Mouse (Mus musculus) spleen, adult 2 months (tissue): ENCODE data around the gene Scgn. TPM values are rescaled to one million over a fixed set of nuclear protein-coding genes. Genes with fewer than 3 reads are reported as not detected.

ENCODE experiments used
- DNase-seq, 2 experiments: peaks; one replicate each; pipeline versions ENCODE4 v3.0.0 to v3.0.0-alpha.2; 2012 to 2021; ENCODE audit warnings: low spot score in 2 of 2, low read depth in 1 of 2
- H3K27ac ChIP-seq: fragments of 200-500 bp; 2 replicates; pipeline ENCODE4 v1.5.1; 2012; ENCODE audit warnings: low read length, inconsistent platforms; ENCODE audit not compliant: insufficient read depth
- H3K27me3 ChIP-seq: fragments of 200-500 bp; 2 replicates; pipeline ENCODE4 v1.6.1; 2012; ENCODE audit warnings: mild to moderate bottlenecking, moderate library complexity, low read length, inconsistent platforms; ENCODE audit not compliant: control insufficient read depth, insufficient read depth
- H3K36me3 ChIP-seq: fragments of 200-500 bp; 2 replicates; pipeline ENCODE4 v1.6.1; 2012; ENCODE audit warnings: mild to moderate bottlenecking, low read length, inconsistent platforms; ENCODE audit not compliant: control insufficient read depth, insufficient read depth
- H3K4me1 ChIP-seq: fragments of 200-500 bp; 2 replicates; pipeline ENCODE4 v1.6.1; 2011; ENCODE audit warnings: inconsistent platforms; ENCODE audit not compliant: control insufficient read depth, insufficient read depth, insufficient read length
- H3K4me3 ChIP-seq: fragments of 200-500 bp; 2 replicates; pipeline ENCODE4 v1.5.1; 2011; ENCODE audit warnings: mild to moderate bottlenecking, inconsistent platforms; ENCODE audit not compliant: insufficient read depth, insufficient read length; ENCODE audit errors: extremely low read depth
- CTCF ChIP-seq: fragments of 200-500 bp; IDR thresholded peaks from 2 replicates; pipeline ENCODE4 v1.5.1; 2011; ENCODE audit warnings: mild to moderate bottlenecking, inconsistent platforms; ENCODE audit not compliant: insufficient read depth, insufficient read length, insufficient replicate concordance; ENCODE audit errors: extremely low read depth
- POLR2A ChIP-seq: fragments of 200-500 bp; IDR thresholded peaks from 2 replicates; pipeline ENCODE4 v1.6.1; 2011; ENCODE audit warnings: low read depth, low read length, inconsistent platforms
- WGBS: fragments of 180-500 bp; shearing (Covaris S2); methylation state at CpG from one replicate; pipeline ENCODE4 v1.1.7; 2018; 5-methylcytosine and 5-hydroxymethylcytosine counted together
- polyA plus RNA-seq: library from polyadenylated mRNA; depleted of rRNA; stranded (reverse); fragments of >200 nt; gene quantifications from 2 replicates; pipeline ENCODE4 v1.2.3, GENCODE M21; 2012; rRNA removed

The Scgn gene
- polyA plus RNA-seq, result not detected in 2 replicates

DNA sequence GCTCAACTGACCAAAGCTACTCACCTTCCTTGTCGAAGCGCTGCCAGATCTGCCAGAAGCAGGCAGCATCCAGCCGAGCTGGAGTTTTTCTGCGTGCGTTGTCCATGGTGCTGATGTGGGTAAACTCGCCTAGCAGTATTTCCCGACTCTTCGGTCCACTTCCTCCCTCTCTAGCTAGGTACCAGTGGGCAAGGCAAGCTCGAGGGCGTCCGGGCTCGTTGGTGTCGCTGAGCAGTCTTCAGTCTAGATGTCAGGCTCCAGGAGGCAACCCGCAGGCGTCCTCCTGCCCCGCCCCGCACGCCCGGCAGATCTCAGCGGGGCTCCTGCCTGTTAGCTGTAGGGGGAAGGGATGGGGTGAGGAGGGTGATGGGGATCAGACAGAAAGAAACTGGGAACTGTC is at the start of gene Scgn:
TSS of gene Scgn (minus strand) at position 287 of the 400 bp plus-strand sequence.
- peak in 1 of 2 experiments; percentile 21 for DNase-seq
- Histone ChIP-seq H3K27me3 (0 out of 2 replicates have a peak, but pooled peaks cover 2% of the 10 kb centered on the region), H3K36me3 (no peaks in the 10 kb centered on the region), H3K4me3 (no peak within 1 kb of the TSS), H3K27ac (no peak within 1 kb of the TSS), H3K4me1 (no peaks in the 10 kb centered on the region)
- 4% methylated on average over 20 of the region's 20 CpGs for WGBS
- TF ChIP-seq POLR2A (no peak), CTCF (no peak)

DNA sequence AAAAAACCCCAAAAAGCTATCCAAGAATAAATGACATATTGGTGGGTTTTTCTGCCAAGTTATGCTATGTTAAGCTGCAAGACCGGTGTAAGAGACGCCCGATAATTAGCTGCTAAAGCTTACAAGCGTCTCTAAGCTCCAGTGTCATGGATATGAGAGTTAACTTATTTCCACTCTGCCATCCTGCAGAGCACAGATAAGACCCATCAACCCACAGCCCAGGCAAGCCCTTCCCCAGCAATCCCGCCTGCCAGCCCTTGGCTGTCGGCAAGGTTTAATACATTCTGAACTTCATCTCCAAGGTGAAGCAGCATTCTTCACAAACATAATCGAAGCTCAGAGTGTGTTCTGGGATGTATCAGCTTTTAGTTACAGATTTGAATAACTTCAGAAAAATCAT is 49.2 kb upstream of the Scgn start:
- Histone ChIP-seq H3K27ac (no peak overlapping the region), H3K36me3 (peaks cover 2% of the 10 kb centered on the region; the same call in 1 of the 2 replicates), H3K4me3 (no peak overlapping the region), H3K27me3 (no peaks in the 10 kb centered on the region), H3K4me1 (no peaks in the 10 kb centered on the region; the same call in 1 of the 2 replicates)
- no peak for TF ChIP-seq CTCF
- no peak for TF ChIP-seq POLR2A
- no peak for DNase-seq
- 84% methylated on average over 7 of the region's 7 CpGs for WGBS

DNA sequence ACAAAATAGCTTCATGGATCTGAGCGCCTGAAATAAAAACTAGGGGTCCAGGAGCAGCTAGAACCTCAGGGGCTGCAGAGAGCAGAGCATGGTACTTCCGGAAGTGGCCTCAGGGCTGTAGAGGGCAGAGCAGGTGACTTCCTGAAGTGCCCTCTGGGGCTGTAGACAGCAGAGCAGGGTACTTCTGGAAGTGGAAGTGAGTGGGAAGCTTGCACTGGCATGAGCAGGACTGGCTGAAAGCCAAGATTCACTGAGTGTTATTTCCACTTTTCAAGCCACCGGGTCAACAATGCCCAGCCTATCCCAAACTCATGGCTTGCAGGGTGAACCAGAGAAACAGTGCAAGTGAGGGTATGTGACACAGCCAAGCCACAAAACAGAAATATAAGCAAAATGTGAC is 46.5 kb upstream of the Scgn start:
- H3K4me1 ChIP-seq, result no peaks in the 10 kb centered on the region; the same call in 1 of the 2 replicates
- H3K27ac ChIP-seq, result no peak overlapping the region
- WGBS, result 38% methylated on average over 3 of the region's 3 CpGs
- DNase-seq, result no peak
- no peak for TF ChIP-seq CTCF
- no peak for TF ChIP-seq POLR2A
- no peak overlapping the region for H3K4me3 ChIP-seq
- H3K27me3 ChIP-seq, result no peaks in the 10 kb centered on the region
- peaks cover 2% of the 10 kb centered on the region; the same call in 1 of the 2 replicates for H3K36me3 ChIP-seq

DNA sequence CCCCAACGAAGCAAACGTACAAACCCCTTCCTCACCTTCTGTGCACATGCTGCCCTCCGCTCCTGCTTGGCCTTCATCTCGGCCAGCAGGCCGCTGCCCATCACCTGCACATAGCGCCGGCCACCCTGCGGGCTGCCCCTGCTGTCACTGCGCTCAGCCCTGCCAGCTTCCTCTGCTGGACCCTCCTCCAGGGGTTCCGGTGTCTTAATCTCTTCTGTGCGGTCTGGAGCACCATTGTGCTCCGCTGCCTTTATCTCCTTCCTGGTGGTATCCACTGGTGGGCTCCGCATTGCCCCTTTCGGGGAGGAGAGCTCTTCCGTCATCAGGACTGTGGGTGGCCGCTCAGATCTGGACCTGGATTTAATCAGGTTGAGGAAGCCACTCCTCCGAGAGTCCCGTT is 45.1 kb upstream of the Scgn start:
- H3K36me3 ChIP-seq, result peaks cover 2% of the 10 kb centered on the region; the same call in 1 of the 2 replicates
- H3K4me3 ChIP-seq, result no peak overlapping the region
- no peak overlapping the region for H3K27ac ChIP-seq
- H3K4me1 ChIP-seq, result no peaks in the 10 kb centered on the region; the same call in 1 of the 2 replicates
- no peak for DNase-seq
- TF ChIP-seq POLR2A (no peak), CTCF (no peak)
- WGBS, result 57% methylated on average over 18 of the region's 18 CpGs
- H3K27me3 ChIP-seq, result no peaks in the 10 kb centered on the region

DNA sequence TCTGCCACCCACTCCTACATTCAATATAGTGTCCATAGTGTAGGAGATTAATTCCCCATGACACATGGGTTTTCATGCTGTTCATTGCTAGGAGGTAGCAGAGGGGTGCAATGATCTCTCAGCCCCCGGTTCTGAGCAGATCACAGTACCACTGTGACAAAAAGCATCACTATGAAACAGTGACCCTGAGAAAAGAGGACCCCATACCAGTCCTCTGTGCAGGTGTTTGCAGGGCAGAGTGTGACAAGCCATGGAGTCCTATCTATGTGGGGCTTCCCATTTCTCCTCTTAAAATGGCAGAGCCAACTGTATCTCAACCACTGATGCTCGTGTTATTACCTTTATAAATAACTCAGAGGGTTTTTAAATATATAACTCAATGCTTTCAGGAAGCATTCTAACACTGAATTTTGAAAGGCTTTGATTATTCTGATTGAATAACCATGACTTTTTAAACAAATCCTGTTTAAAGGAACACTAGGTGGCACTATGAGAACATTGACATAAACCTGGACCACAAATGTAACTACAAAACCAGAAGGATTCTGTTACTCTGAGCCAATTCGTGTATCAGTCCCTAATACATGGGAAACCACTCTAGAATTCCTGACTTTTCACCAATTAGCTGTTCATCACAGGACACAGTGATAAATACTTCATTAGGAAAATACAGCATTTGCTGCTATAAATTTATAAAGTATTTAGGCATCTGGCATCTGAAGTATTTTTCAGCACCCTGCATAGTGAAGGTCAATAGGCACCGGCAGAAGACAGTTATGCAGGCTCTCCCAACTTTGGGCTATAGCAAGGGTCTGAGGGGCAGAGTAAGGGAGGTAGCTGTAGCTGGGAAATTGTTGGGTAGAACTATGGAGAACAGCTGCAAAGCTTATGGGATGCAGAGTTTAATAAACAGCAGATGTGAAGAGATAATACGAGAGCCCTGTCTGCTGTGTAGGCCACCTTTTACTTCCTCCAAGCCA is 36.5 kb upstream of the Scgn start:
- H3K4me3 ChIP-seq, result no peak overlapping the region
- H3K36me3 ChIP-seq, result peaks cover 2% of the 10 kb centered on the region; the same call in 1 of the 2 replicates
- no peaks in the 10 kb centered on the region for H3K4me1 ChIP-seq
- WGBS, result 52% methylated on average over 5 of the region's 5 CpGs
- DNase-seq, result peak in 1 of 2 experiments; percentile 3
- no peaks in the 10 kb centered on the region for H3K27me3 ChIP-seq
- H3K27ac ChIP-seq, result no peak overlapping the region
- no peak for TF ChIP-seq CTCF
- no peak for TF ChIP-seq POLR2A

DNA sequence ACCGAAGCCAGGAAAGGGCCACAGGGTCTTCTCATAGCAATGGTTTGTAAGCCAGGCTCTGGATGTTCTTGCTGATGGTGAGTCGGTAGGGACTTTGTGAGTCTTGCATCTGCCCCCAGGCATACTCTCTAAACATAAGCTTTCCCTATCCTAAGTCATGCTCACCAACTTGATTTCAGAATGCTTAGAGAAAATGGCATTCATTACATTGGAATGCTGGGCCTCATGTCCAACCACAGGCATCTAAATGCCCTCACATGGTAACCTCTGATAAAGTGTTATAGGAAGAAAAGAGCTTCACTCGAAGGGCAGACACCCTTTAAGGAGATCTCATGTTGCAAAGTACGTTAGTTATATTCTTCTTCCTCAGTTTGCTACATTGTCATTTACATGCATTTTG is 27.5 kb upstream of the Scgn start:
- TF ChIP-seq POLR2A, result no peak
- TF ChIP-seq CTCF, result no peak
- Histone ChIP-seq H3K27me3 (no peaks in the 10 kb centered on the region), H3K36me3 (no peaks in the 10 kb centered on the region; the same call in 1 of the 2 replicates), H3K27ac (no peak overlapping the region), H3K4me1 (no peaks in the 10 kb centered on the region), H3K4me3 (no peak overlapping the region)
- no peak for DNase-seq
- WGBS, result 88% methylated on average over 4 of the region's 4 CpGs
